Mouse (Mus musculus) limb, embryonic 10.5 days (tissue): ENCODE measurements around the gene Gjb4. TPM values are rescaled to one million over a fixed set of nuclear protein-coding genes. Genes with fewer than 3 reads are reported as not detected.

Experiments
- DNase-seq: peaks from one replicate; pipeline ENCODE4 v3.0.0-alpha.2; 2017; ENCODE audit warnings: low spot score
- H3K27ac ChIP-seq: fragments of 300-500 bp; sonication (generic); 2 replicates; pipeline ENCODE4 v1.5.1; 2016; ENCODE audit warnings: mild to moderate bottlenecking
- H3K27me3 ChIP-seq: fragments of 300-500 bp; sonication (generic); 2 replicates; pipeline ENCODE4 v1.6.1; 2016; ENCODE audit warnings: low read depth, mild to moderate bottlenecking; ENCODE audit not compliant: poor library complexity, severe bottlenecking
- H3K36me3 ChIP-seq: fragments of 300-500 bp; sonication (generic); 2 replicates; pipeline ENCODE4 v1.6.1; 2016; ENCODE audit warnings: mild to moderate bottlenecking, moderate library complexity
- H3K4me1 ChIP-seq: fragments of 300-500 bp; sonication (generic); 2 replicates; pipeline ENCODE4 v1.6.1; 2016
- H3K4me3 ChIP-seq: fragments of 300-500 bp; sonication (generic); 2 replicates; pipeline ENCODE4 v1.5.1; 2016; ENCODE audit warnings: mild to moderate bottlenecking, moderate library complexity
- H3K9me3 ChIP-seq: fragments of 300-500 bp; sonication (generic); replicated peaks from 2 replicates; pipeline ENCODE4 v1.6.1; 2016; ENCODE audit warnings: mild to moderate bottlenecking
- WGBS: fragments of 180-500 bp; shearing (Covaris S2); methylation state at CpG from one replicate; pipeline ENCODE4 v1.1.7; 2016; 5-methylcytosine and 5-hydroxymethylcytosine counted together
- polyA plus RNA-seq: library from polyadenylated mRNA; unstranded; fragments of >200 nt; fragmentation: Nextera tagmentation; extraction: Ambion mirVana; gene quantifications from 2 replicates; pipeline ENCODE4 v1.2.1, GENCODE M21; 2016

The Gjb4 gene
- polyA plus RNA-seq, 1 experiment from 2014 or later: not detected

- Histone ChIP-seq H3K36me3 (no peaks in the 10 kb centered on the region), H3K27ac (no peak overlapping the region), H3K4me3 (no peak overlapping the region), H3K27me3 (peaks cover 25% of the 10 kb centered on the region), H3K4me1 (no peaks in the 10 kb centered on the region; the same call in 1 of the 2 replicates), H3K9me3 (no peaks in the 10 kb centered on the region)
- no peak for DNase-seq
- 88% methylated on average over 5 of the region's 5 CpGs for WGBS
These were observed 16.2 kb downstream of the Gjb4 start for GRCm38 (mm10) chr4:127337668-127338067.

- WGBS: 31% methylated on average over 5 of the region's 5 CpGs
- Histone ChIP-seq H3K4me1 (peaks cover 11% of the 10 kb centered on the region), H3K9me3 (no peaks in the 10 kb centered on the region), H3K27ac (no peak overlapping the region), H3K36me3 (no peaks in the 10 kb centered on the region), H3K27me3 (peaks cover 52% of the 10 kb centered on the region), H3K4me3 (no peak overlapping the region)
- no peak for DNase-seq
These were observed 18.9 kb downstream of the Gjb4 start for GRCm38 (mm10) chr4:127334870-127335504.

GRCm38 (mm10) chr4:127331171-127331570 is 22.7 kb downstream of the Gjb4 start:
- H3K4me3 ChIP-seq: peak overlapping the region; percentile 37; the same call in 1 of the 2 replicates
- peaks cover 85% of the 10 kb centered on the region for H3K27me3 ChIP-seq
- H3K9me3 ChIP-seq: no peaks in the 10 kb centered on the region
- WGBS: 13% methylated on average over 13 of the region's 13 CpGs
- no peak for DNase-seq
- H3K27ac ChIP-seq: no peak overlapping the region
- H3K4me1 ChIP-seq: peaks cover 23% of the 10 kb centered on the region
- H3K36me3 ChIP-seq: no peaks in the 10 kb centered on the region

DNA sequence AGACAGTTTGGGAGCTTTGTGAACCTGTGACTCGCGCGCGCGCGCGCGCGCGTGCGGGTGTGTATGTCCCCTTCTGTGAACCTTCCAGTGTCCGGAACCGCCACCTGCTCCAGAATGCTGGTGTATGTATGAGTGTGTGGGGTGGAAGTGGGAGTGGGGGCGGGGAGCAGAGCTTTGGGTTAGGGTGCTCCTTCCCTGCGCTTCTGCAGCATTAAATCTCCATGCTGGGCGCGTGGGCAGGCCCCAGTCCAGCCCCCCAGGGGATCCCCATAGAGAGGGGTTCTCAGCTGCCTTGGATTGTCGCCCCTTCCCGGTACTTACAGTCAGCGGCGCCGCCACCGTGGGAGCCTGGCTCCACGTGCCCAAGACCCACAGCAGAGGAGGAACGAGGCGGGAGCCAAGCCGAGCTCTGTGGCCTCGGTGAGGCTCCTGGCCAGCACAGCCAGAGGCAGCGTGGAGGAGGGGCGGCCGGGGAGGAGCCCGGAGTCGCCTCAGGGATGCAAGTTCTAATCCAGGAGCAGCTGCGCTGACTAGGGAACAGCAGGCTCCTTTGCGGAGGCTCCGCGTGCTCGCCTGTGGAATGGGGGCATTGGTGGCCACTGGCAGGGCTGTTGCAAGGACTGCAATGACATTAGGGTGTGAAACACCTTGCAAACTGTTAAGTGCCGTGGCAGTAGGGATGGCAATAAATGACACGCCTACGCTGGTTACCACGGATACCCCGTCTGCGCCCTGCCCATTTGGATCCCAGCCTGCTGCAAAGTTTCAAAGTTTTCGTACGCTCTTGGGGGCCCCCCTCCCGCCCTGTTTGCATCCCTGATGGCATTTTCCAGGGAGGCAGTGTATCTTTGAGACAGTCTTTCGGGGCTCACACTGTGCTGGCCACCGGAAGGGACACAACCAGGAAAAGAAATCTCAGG is 23.4 kb downstream of the Gjb4 start, which contains the start of gene Gjb3:
Gene Gjb3, minus strand, starts transcription at position 664 of the 920 bp plus-strand sequence.
- peaks cover 92% of the 10 kb centered on the region for H3K27me3 ChIP-seq
- no peaks in the 10 kb centered on the region for H3K9me3 ChIP-seq
- H3K4me3 ChIP-seq: peak within 1 kb of the TSS; percentile 37
- peak; percentile 40 for DNase-seq
- peaks cover 23% of the 10 kb centered on the region for H3K4me1 ChIP-seq
- no peaks in the 10 kb centered on the region for H3K36me3 ChIP-seq
- peak within 1 kb of the TSS; percentile 50; the same call in 1 of the 2 replicates for H3K27ac ChIP-seq
- 3% methylated on average over 48 of the region's 49 CpGs for WGBS

DNA sequence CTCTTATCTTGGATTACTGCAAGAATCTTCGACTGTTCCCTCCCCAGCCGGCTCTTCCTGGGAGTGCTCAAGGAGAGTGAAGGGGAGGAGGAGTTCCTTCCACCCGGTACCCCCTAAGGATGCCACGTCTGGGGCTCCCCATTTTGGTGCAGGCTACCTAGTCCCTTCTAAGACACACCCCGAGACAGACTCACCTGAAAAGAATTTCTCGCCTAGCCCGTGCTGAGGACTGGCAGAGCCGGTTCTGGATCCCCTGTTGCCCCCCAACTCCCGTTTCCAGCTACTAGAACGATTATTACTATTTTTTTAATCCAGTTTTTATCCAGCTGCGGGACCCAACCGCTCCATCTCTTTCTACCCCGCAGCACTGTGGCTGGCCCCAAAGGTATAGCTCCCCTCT is 24.1 kb downstream of the Gjb4 start:
- Histone ChIP-seq H3K27ac (no peak overlapping the region; the same call in 1 of the 2 replicates), H3K9me3 (no peaks in the 10 kb centered on the region), H3K36me3 (no peaks in the 10 kb centered on the region), H3K4me3 (peak overlapping the region; percentile 37), H3K4me1 (peaks cover 23% of the 10 kb centered on the region), H3K27me3 (peaks cover 95% of the 10 kb centered on the region)
- WGBS: under 1% methylated on average over 13 of the region's 13 CpGs
- DNase-seq: no peak

DNA sequence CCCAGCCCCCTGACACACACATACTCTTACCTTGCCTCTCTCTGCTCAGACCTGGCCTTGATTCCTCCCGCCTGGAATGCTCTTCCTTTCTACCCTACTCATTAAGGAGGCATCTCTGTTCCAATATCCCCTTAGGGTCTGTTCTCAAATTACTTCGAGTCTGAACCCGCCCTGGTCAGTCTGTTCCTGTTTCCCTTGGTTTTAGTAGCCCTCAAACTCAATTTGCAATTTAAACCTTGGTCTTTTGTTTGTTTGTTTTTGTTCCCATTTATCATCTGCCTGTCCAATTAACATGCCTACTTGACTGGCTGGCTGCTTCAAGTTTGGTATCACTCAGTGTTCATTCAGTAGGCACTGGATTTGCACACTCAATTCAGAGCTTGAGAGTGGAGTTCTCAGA is 24.8 kb downstream of the Gjb4 start:
- Histone ChIP-seq H3K4me1 (peaks cover 25% of the 10 kb centered on the region), H3K27ac (no peak overlapping the region), H3K4me3 (no peak overlapping the region), H3K36me3 (no peaks in the 10 kb centered on the region), H3K27me3 (peaks cover 88% of the 10 kb centered on the region), H3K9me3 (no peaks in the 10 kb centered on the region)
- 4% methylated on average over 3 of the region's 3 CpGs for WGBS
- no peak for DNase-seq

DNA sequence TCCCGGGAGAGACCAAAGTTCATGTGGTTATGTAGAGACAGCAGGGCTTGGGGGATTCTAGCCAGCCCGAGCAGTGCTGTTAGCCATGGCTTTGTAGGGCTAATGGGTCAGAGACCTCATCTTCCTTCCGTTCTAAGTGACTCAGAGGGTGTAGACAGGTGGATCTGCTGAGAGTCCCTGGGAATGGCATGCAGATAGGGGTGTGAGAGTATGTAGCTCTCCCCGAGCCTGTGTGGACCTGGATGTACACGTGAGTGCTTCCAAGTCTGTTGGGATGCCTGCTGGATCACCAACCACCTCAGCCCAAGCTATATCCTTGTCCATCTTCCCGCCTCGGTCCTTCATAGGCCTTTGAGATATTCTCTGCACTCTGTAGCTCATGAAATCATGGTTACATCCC is 25.5 kb downstream of the Gjb4 start:
- WGBS: 66% methylated on average over 7 of the region's 7 CpGs
- H3K27me3 ChIP-seq: peaks cover 81% of the 10 kb centered on the region

DNA sequence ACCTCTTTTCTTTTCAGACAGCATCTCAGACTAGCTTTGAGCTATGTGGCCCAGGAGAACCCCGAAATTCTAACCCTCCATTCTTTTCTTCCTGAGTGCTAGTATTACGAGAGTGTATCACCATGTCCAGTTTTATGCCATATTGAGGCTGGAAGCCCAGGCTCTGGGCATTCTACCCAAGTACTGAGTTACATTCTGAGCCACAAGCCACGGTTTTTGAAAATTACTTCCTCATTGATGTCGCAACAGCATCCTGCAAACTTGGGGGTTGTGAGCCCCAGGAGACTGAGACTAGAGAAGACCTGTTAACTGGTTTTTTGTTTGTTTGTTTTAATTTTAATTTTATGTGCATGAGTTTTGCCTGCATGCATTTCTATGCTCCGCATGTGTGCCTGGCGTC is 26.1 kb downstream of the Gjb4 start:
- Histone ChIP-seq H3K36me3 (no peaks in the 10 kb centered on the region), H3K9me3 (no peaks in the 10 kb centered on the region), H3K27me3 (peaks cover 75% of the 10 kb centered on the region), H3K4me1 (peaks cover 25% of the 10 kb centered on the region), H3K4me3 (no peak overlapping the region), H3K27ac (no peak overlapping the region)
- DNase-seq: no peak
- WGBS: 77% methylated on average over 6 of the region's 6 CpGs

More for the DNA sequence above, 25.5 kb downstream of the Gjb4 start:
- DNase-seq: no peak
- H3K36me3 ChIP-seq: no peaks in the 10 kb centered on the region
- no peak overlapping the region for H3K4me3 ChIP-seq
- no peak overlapping the region for H3K27ac ChIP-seq
- H3K9me3 ChIP-seq: no peaks in the 10 kb centered on the region
- H3K4me1 ChIP-seq: peaks cover 25% of the 10 kb centered on the region

GRCm38 (mm10) chr4:127327258-127327657 is 26.6 kb downstream of the Gjb4 start:
- peaks cover 70% of the 10 kb centered on the region for H3K27me3 ChIP-seq
- 66% methylated on average over 7 of the region's 7 CpGs for WGBS
- no peak for DNase-seq

GRCm38 (mm10) chr4:127325276-127325675 is 28.6 kb downstream of the Gjb4 start:
- Histone ChIP-seq H3K27me3 (peaks cover 50% of the 10 kb centered on the region), H3K27ac (no peak overlapping the region), H3K4me3 (no peak overlapping the region)

More at GRCm38 (mm10) chr4:127327258-127327657, 26.6 kb downstream of the Gjb4 start:
- no peaks in the 10 kb centered on the region for H3K36me3 ChIP-seq
- peaks cover 25% of the 10 kb centered on the region for H3K4me1 ChIP-seq
- no peak overlapping the region for H3K27ac ChIP-seq
- no peaks in the 10 kb centered on the region for H3K9me3 ChIP-seq
- H3K4me3 ChIP-seq: no peak overlapping the region

GRCm38 (mm10) chr4:127324759-127325158 is 29.1 kb downstream of the Gjb4 start:
- no peak overlapping the region for H3K27ac ChIP-seq
- H3K9me3 ChIP-seq: no peaks in the 10 kb centered on the region
- peaks cover 12% of the 10 kb centered on the region for H3K4me1 ChIP-seq
- no peak overlapping the region for H3K4me3 ChIP-seq
- 9% methylated on average over 6 of the region's 6 CpGs for WGBS
- H3K36me3 ChIP-seq: no peaks in the 10 kb centered on the region
- DNase-seq: peak; percentile 92
- peaks cover 45% of the 10 kb centered on the region for H3K27me3 ChIP-seq

More at GRCm38 (mm10) chr4:127325276-127325675, 28.6 kb downstream of the Gjb4 start:
- no peak for DNase-seq
- Histone ChIP-seq H3K4me1 (peaks cover 17% of the 10 kb centered on the region), H3K36me3 (no peaks in the 10 kb centered on the region), H3K9me3 (no peaks in the 10 kb centered on the region)
- 85% methylated on average over 5 of the region's 5 CpGs for WGBS

- DNase-seq: no peak
- H3K4me3 ChIP-seq: no peak overlapping the region
- no peak overlapping the region for H3K27ac ChIP-seq
- H3K27me3 ChIP-seq: peaks cover 40% of the 10 kb centered on the region
- H3K4me1 ChIP-seq: peaks cover 7% of the 10 kb centered on the region
- H3K36me3 ChIP-seq: no peaks in the 10 kb centered on the region
- 75% methylated on average over 10 of the region's 10 CpGs for WGBS
- no peaks in the 10 kb centered on the region for H3K9me3 ChIP-seq
These were observed 29.6 kb downstream of the Gjb4 start for GRCm38 (mm10) chr4:127324296-127324695.

GRCm38 (mm10) chr4:127323651-127324050 is 30.2 kb downstream of the Gjb4 start:
- no peaks in the 10 kb centered on the region for H3K9me3 ChIP-seq
- H3K4me1 ChIP-seq: 0 out of 2 replicates have a peak, but pooled peaks cover 2% of the 10 kb centered on the region
- DNase-seq: no peak
- peaks cover 34% of the 10 kb centered on the region for H3K27me3 ChIP-seq
- H3K27ac ChIP-seq: no peak overlapping the region
- WGBS: 68% methylated on average over 3 of the region's 3 CpGs
- no peaks in the 10 kb centered on the region for H3K36me3 ChIP-seq
- H3K4me3 ChIP-seq: no peak overlapping the region
